Mouse (Mus musculus): ENCODE data around the gene Barhl1.

- TF ChIP-seq POLR2A (IDR thresholded peaks at IDR 0.05; ENCODE audit: borderline replicate concordance, insufficient read depth, low read length) (no peak), CTCF (IDR thresholded peaks at IDR 0.05; ENCODE audit: borderline replicate concordance, insufficient read depth, low read depth, low read length) (no peak)
Observed at GRCm38 (mm10) chr2:28897340-28897899, 19.0 kb downstream of the Barhl1 start.
